Mouse (Mus musculus) liver, embryonic 13.5 days (tissue): ENCODE data around the gene Traf3ip3. TPM values are rescaled to one million over a fixed set of nuclear protein-coding genes. Genes with fewer than 3 reads are reported as not detected.

Source experiments
- ATAC-seq: fragments of 200-750 bp; cut with Nextera tagmentation; 2 replicates; pipeline ENCODE4 v1.8.0; 2017; ENCODE audit warnings: low read depth, mild to moderate bottlenecking, moderate number of reproducible peaks, moderate library complexity
- DNase-seq: peaks from one replicate; pipeline ENCODE4 v3.0.0; 2022
- H3K27ac ChIP-seq: fragments of 300-500 bp; sonication (generic); 2 replicates; pipeline ENCODE4 v1.5.1; 2015; ENCODE audit warnings: moderate library complexity, mild to moderate bottlenecking, inconsistent platforms
- H3K27me3 ChIP-seq: fragments of 300-500 bp; sonication (generic); 2 replicates; pipeline ENCODE4 v1.6.1; 2015; ENCODE audit warnings: mild to moderate bottlenecking, inconsistent platforms
- H3K36me3 ChIP-seq: fragments of 300-500 bp; sonication (generic); 2 replicates; pipeline ENCODE4 v1.6.1; 2015; ENCODE audit warnings: mild to moderate bottlenecking, inconsistent platforms
- H3K4me1 ChIP-seq: fragments of 300-500 bp; sonication (generic); replicated peaks from 2 replicates; pipeline ENCODE4 v1.6.1; 2015; ENCODE audit warnings: inconsistent platforms
- H3K4me2 ChIP-seq: fragments of 300-500 bp; sonication (generic); 2 replicates; pipeline ENCODE4 v1.6.1; 2015; ENCODE audit warnings: inconsistent platforms, mild to moderate bottlenecking, moderate library complexity
- H3K4me3 ChIP-seq: fragments of 300-500 bp; sonication (generic); replicated peaks from 2 replicates; pipeline ENCODE4 v1.5.1; 2015; ENCODE audit warnings: mild to moderate bottlenecking, inconsistent platforms
- H3K9ac ChIP-seq: fragments of 300-500 bp; sonication (generic); 2 replicates; pipeline ENCODE4 v1.6.1; 2015; ENCODE audit warnings: mild to moderate bottlenecking, inconsistent platforms
- H3K9me3 ChIP-seq: fragments of 300-500 bp; sonication (generic); replicated peaks from 2 replicates; pipeline ENCODE4 v1.6.1; 2016; ENCODE audit warnings: inconsistent platforms
- WGBS: fragments of 180-500 bp; shearing (Covaris S2); methylation state at CpG from one replicate; pipeline ENCODE4 v1.1.7; 2015; ENCODE audit not compliant: insufficient replicate concordance; 5-methylcytosine and 5-hydroxymethylcytosine counted together
- polyA plus RNA-seq: library from polyadenylated mRNA; unstranded; fragments of >200 nt; fragmentation: Nextera tagmentation; extraction: Ambion mirVana; gene quantifications from 2 replicates; pipeline ENCODE4 v1.2.1, GENCODE M21; 2015

Gene Traf3ip3
- polyA plus RNA-seq, 1 experiment from 2014 or later, result 7.3 TPM

GRCm38 (mm10) chr1:193230531-193230930 lies 29.0 kb upstream of the Traf3ip3 start:
- DNase-seq (no peak), ATAC-seq (no peak)
- Histone ChIP-seq H3K9me3 (no peaks in the 10 kb centered on the region), H3K27me3 (no peaks in the 10 kb centered on the region), H3K4me1 (no peaks in the 10 kb centered on the region), H3K4me2 (no peak overlapping the region), H3K9ac (no peak overlapping the region), H3K36me3 (no peaks in the 10 kb centered on the region), H3K27ac (no peak overlapping the region), H3K4me3 (no peak overlapping the region)
- WGBS, result 51% methylated on average over 3 of the region's 3 CpGs

DNA sequence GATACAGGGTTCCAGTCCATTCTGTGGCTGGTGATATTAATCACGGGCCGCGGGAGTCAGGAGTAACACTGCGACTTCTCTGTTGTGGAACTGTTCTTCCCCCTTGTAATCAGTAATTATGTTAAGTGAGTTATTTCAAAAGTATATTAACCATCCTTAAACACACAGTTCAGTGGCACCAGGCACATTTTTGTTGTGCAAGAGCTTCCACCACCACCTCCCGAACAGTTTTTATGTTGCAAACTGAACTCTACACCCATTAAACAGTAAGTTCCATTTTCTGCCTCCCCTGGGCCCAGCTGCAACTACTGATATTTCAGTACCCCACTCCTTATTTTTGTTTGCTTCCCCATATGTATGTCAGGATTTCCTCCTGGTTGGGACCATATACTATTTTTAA lies 28.1 kb upstream of the Traf3ip3 start:
- no peaks in the 10 kb centered on the region for H3K27me3 ChIP-seq
- H3K27ac ChIP-seq, result no peak overlapping the region
- no peaks in the 10 kb centered on the region for H3K4me1 ChIP-seq
- WGBS, result 68% methylated on average over 5 of the region's 5 CpGs
- H3K9me3 ChIP-seq, result no peaks in the 10 kb centered on the region
- no peak overlapping the region for H3K4me2 ChIP-seq
- ATAC-seq (no peak), DNase-seq (no peak)
- no peak overlapping the region for H3K9ac ChIP-seq
- no peaks in the 10 kb centered on the region for H3K36me3 ChIP-seq
- H3K4me3 ChIP-seq, result no peak overlapping the region

- no peak for DNase-seq
- no peak overlapping the region for H3K4me3 ChIP-seq
These were observed 26.0 kb upstream of the Traf3ip3 start for GRCm38 (mm10) chr1:193227537-193227936.

DNA sequence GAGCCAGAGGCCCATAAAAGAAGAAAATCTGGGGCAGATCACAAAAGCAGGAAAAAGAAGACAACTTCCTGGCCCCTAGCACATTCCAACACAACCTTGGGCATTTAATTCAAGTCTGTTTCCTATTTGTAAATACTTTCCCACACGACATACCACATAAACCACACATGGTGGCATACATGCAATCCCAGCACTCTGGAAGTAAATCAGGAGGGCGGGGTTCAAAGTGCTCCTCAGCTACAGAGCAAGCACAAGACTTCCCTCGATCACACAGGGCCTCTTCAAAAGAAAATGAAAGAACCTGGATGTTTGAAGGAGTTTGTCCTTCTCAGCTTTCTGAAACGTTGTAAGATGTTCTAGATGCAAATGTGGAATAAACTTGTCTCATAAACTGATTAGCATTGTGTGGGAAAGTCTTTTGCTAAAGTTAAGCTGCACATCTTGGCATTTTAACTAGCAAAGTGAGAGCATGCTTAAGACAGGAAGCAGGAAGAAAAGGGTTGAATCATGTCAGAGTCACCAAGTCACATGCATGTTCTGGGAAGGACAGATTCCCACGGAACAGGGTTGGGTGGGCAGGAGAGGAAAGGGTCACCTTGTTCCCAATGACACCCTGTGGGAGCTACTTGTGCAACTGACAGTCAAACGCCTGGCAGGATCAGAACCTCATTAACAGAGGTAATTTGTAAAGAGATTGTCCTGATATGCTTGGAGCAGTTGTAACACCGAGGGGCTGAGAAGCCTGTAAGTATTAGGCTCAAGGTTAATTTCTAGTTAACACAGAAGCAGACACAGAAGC lies 25.4 kb upstream of the Traf3ip3 start:
- no peak for ATAC-seq
- H3K36me3 ChIP-seq, result no peaks in the 10 kb centered on the region
- no peaks in the 10 kb centered on the region for H3K27me3 ChIP-seq
- no peak for DNase-seq
- H3K4me3 ChIP-seq, result no peak overlapping the region
- H3K27ac ChIP-seq, result no peak overlapping the region
- no peaks in the 10 kb centered on the region for H3K9me3 ChIP-seq
- H3K4me1 ChIP-seq, result no peaks in the 10 kb centered on the region
- WGBS, result 34% methylated on average over 7 of the region's 7 CpGs
- H3K4me2 ChIP-seq, result no peak overlapping the region
- H3K9ac ChIP-seq, result no peak overlapping the region

More at GRCm38 (mm10) chr1:193227537-193227936, 26.0 kb upstream of the Traf3ip3 start:
- Histone ChIP-seq H3K4me2 (no peak overlapping the region), H3K27me3 (no peaks in the 10 kb centered on the region), H3K27ac (no peak overlapping the region), H3K36me3 (no peaks in the 10 kb centered on the region), H3K9me3 (no peaks in the 10 kb centered on the region), H3K4me1 (no peaks in the 10 kb centered on the region), H3K9ac (no peak overlapping the region)
- ATAC-seq, result no peak
- WGBS, result 78% methylated on average over 4 of the region's 4 CpGs

DNA sequence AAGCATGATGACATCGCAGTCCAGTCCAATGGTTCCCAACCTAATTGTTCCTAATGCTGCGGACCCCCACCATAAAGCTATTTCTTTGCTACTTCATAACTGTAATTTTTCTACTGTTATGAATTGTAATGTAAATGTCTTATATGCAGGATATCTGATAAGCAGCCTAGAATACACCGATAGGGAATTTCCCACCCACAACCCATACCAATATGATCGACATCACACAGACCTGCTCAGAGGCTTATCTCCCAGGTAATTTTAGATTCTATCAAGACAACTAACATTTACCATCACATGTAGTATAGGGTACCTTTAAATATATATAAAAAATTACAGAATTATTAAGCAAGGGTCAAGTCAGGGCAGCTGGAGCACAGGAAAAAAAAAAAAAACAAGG lies 24.6 kb upstream of the Traf3ip3 start:
- H3K4me1 ChIP-seq, result no peaks in the 10 kb centered on the region
- H3K4me2 ChIP-seq, result no peak overlapping the region
- no peaks in the 10 kb centered on the region for H3K27me3 ChIP-seq
- 70% methylated on average over 4 of the region's 4 CpGs for WGBS
- H3K27ac ChIP-seq, result no peak overlapping the region
- DNase-seq, result no peak
- no peak overlapping the region for H3K4me3 ChIP-seq
- ATAC-seq, result no peak
- H3K9ac ChIP-seq, result no peak overlapping the region
- H3K9me3 ChIP-seq, result no peaks in the 10 kb centered on the region
- no peaks in the 10 kb centered on the region for H3K36me3 ChIP-seq

DNA sequence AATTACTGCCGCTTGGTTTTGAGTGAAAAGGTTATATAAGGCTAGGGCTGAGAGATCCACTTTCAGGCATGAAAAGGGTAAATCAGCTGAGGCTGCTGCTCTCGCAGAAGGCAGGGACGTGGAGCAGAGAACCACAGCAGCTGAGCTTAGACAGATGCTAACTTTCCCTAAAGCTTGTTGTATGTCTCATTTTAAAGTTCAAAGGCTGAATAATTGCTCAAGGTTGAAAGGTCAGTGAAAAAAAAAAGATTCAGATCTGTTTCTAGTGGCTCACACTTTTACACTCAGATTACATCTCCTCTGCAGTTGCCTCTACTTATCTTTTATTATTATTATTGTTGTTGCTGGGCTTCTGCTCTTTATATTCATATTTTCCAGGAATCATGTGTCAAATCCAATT lies 24.0 kb upstream of the Traf3ip3 start:
- Histone ChIP-seq H3K27me3 (no peaks in the 10 kb centered on the region), H3K9me3 (no peaks in the 10 kb centered on the region), H3K36me3 (no peaks in the 10 kb centered on the region), H3K4me3 (no peak overlapping the region), H3K9ac (no peak overlapping the region), H3K4me2 (no peak overlapping the region), H3K27ac (no peak overlapping the region), H3K4me1 (no peaks in the 10 kb centered on the region)
- 61% methylated on average over 3 of the region's 3 CpGs for WGBS
- DNase-seq (no peak), ATAC-seq (no peak)

- Histone ChIP-seq H3K4me2 (no peak overlapping the region), H3K27me3 (no peaks in the 10 kb centered on the region), H3K9ac (no peak overlapping the region), H3K4me1 (no peaks in the 10 kb centered on the region), H3K27ac (no peak overlapping the region), H3K4me3 (no peak overlapping the region), H3K9me3 (no peaks in the 10 kb centered on the region), H3K36me3 (no peaks in the 10 kb centered on the region)
- whole genome bisulfite sequencing, result 57% methylated on average over 5 of the region's 5 CpGs
- no peak for DNase-seq
- no peak for ATAC-seq
These were observed 18.9 kb upstream of the Traf3ip3 start for GRCm38 (mm10) chr1:193220408-193220807.

- no peaks in the 10 kb centered on the region for H3K27me3 ChIP-seq
- no peaks in the 10 kb centered on the region for H3K9me3 ChIP-seq
- H3K9ac ChIP-seq, result no peak overlapping the region
- ATAC-seq (no peak), DNase-seq (no peak)
- 58% methylated on average over 3 of the region's 3 CpGs for WGBS
- no peaks in the 10 kb centered on the region for H3K4me1 ChIP-seq
- no peak overlapping the region for H3K4me3 ChIP-seq
- H3K36me3 ChIP-seq, result no peaks in the 10 kb centered on the region
- H3K27ac ChIP-seq, result no peak overlapping the region
- H3K4me2 ChIP-seq, result no peak overlapping the region
These were observed 14.5 kb upstream of the Traf3ip3 start for GRCm38 (mm10) chr1:193216000-193216399.

- no peak overlapping the region for H3K9ac ChIP-seq
- H3K4me1 ChIP-seq, result no peaks in the 10 kb centered on the region
- no peaks in the 10 kb centered on the region for H3K9me3 ChIP-seq
- H3K27ac ChIP-seq, result no peak overlapping the region
- H3K27me3 ChIP-seq, result no peaks in the 10 kb centered on the region
- WGBS, result 46% methylated on average over 5 of the region's 5 CpGs
- no peaks in the 10 kb centered on the region for H3K36me3 ChIP-seq
- no peak overlapping the region for H3K4me3 ChIP-seq
- no peak for DNase-seq
- no peak for ATAC-seq
- no peak overlapping the region for H3K4me2 ChIP-seq
These were observed 12.6 kb upstream of the Traf3ip3 start for GRCm38 (mm10) chr1:193214053-193214452.

GRCm38 (mm10) chr1:193211371-193211770 lies 9.9 kb upstream of the Traf3ip3 start:
- WGBS, result 52% methylated on average over 5 of the region's 5 CpGs
- Histone ChIP-seq H3K27ac (no peak overlapping the region), H3K4me3 (no peak overlapping the region), H3K9ac (no peak overlapping the region), H3K9me3 (no peaks in the 10 kb centered on the region), H3K27me3 (no peaks in the 10 kb centered on the region), H3K4me1 (no peaks in the 10 kb centered on the region), H3K36me3 (no peaks in the 10 kb centered on the region), H3K4me2 (no peak overlapping the region)
- ATAC-seq (no peak), DNase-seq (no peak)

DNA sequence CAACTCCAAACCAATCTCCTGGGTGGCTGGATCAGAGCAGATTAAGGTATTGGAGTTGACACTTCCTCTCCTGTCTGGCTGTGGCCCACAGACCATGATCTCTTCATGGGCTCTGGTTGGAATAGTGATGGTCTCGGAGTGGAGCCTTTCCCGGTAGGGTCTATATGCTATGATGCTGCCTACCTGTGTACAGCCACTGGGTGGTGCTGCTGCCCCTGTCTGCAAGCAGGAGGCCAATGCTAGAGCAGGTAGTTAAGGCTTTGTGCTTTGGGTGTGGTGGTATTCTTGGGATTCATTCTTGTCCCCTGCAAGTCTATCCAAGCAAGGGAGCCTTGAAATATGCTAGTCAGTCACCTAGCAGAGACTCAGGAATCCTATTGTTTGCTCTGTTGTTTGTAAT lies 6.7 kb upstream of the Traf3ip3 start:
- DNase-seq (peak; percentile 16), ATAC-seq (no peak)
- no peaks in the 10 kb centered on the region for H3K36me3 ChIP-seq
- H3K27me3 ChIP-seq, result no peaks in the 10 kb centered on the region
- H3K4me1 ChIP-seq, result no peaks in the 10 kb centered on the region
- no peak overlapping the region for H3K27ac ChIP-seq
- no peak overlapping the region for H3K4me2 ChIP-seq
- H3K9me3 ChIP-seq, result no peaks in the 10 kb centered on the region
- 31% methylated on average over 2 of the region's 2 CpGs for WGBS
- no peak overlapping the region for H3K4me3 ChIP-seq
- H3K9ac ChIP-seq, result no peak overlapping the region

- ATAC-seq (no peak), DNase-seq (no peak)
- H3K36me3 ChIP-seq, result no peaks in the 10 kb centered on the region
- no peaks in the 10 kb centered on the region for H3K27me3 ChIP-seq
- no peak within 1 kb of the TSS for H3K4me2 ChIP-seq
- no peaks in the 10 kb centered on the region for H3K9me3 ChIP-seq
- H3K27ac ChIP-seq, result no peak within 1 kb of the TSS
- H3K4me3 ChIP-seq, result no peak within 1 kb of the TSS
- no peaks in the 10 kb centered on the region for H3K4me1 ChIP-seq
- WGBS, result 51% methylated on average over 3 of the region's 3 CpGs
- H3K9ac ChIP-seq, result no peak within 1 kb of the TSS
These were observed 6.0 kb upstream of the Traf3ip3 start, which contains the start of gene Lamb3 for GRCm38 (mm10) chr1:193207503-193207902. Gene Lamb3 (plus strand): TSS chr1:193207699.
